Mouse (Mus musculus) heart, embryonic 12.5 days (tissue): Measurements from ENCODE around the gene Pdilt. TPM values are rescaled to one million over a fixed set of nuclear protein-coding genes. Genes with fewer than 3 reads are reported as not detected.

Source experiments
- ATAC-seq: fragments of 200-750 bp; cut with Nextera tagmentation; 2 replicates; pipeline ENCODE4 v1.8.0; 2017; ENCODE audit warnings: moderate TSS enrichment, moderate library complexity; ENCODE audit not compliant: insufficient number of reproducible peaks, low FRiP score
- H3K27ac ChIP-seq: fragments of 300-500 bp; sonication (generic); 2 replicates; pipeline ENCODE4 v1.5.1; 2016; ENCODE audit warnings: mild to moderate bottlenecking, moderate library complexity; ENCODE audit not compliant: poor library complexity, severe bottlenecking
- H3K27me3 ChIP-seq: fragments of 300-500 bp; sonication (generic); replicated peaks from 2 replicates; pipeline ENCODE4 v1.6.1; 2016; ENCODE audit warnings: mild to moderate bottlenecking, moderate library complexity
- H3K36me3 ChIP-seq: fragments of 300-500 bp; sonication (generic); 2 replicates; pipeline ENCODE4 v1.6.1; 2016; ENCODE audit warnings: mild to moderate bottlenecking, moderate library complexity
- H3K4me1 ChIP-seq: fragments of 300-500 bp; sonication (generic); replicated peaks from 2 replicates; pipeline ENCODE4 v1.6.1; 2016; ENCODE audit warnings: mild to moderate bottlenecking
- H3K4me2 ChIP-seq: fragments of 300-500 bp; sonication (generic); 2 replicates; pipeline ENCODE4 v1.6.1; 2016; ENCODE audit warnings: mild to moderate bottlenecking, moderate library complexity
- H3K4me3 ChIP-seq: fragments of 300-500 bp; sonication (generic); 2 replicates; pipeline ENCODE4 v1.5.1; 2016; ENCODE audit warnings: mild to moderate bottlenecking
- H3K9ac ChIP-seq: fragments of 300-500 bp; sonication (generic); 2 replicates; pipeline ENCODE4 v1.6.1; 2016; ENCODE audit warnings: mild to moderate bottlenecking, moderate library complexity
- H3K9me3 ChIP-seq: fragments of 300-500 bp; sonication (generic); replicated peaks from 2 replicates; pipeline ENCODE4 v1.6.1; 2016; ENCODE audit warnings: mild to moderate bottlenecking, moderate library complexity
- WGBS: fragments of 180-500 bp; shearing (Covaris S2); methylation state at CpG from one replicate; pipeline ENCODE4 v1.1.7; 2016; 5-methylcytosine and 5-hydroxymethylcytosine counted together
- polyA plus RNA-seq: library from polyadenylated mRNA; unstranded; fragments of >200 nt; fragmentation: Nextera tagmentation; extraction: Ambion mirVana; gene quantifications from 2 replicates; pipeline ENCODE4 v1.2.1, GENCODE M21; 2016

Gene Pdilt
- polyA plus RNA-seq, 1 experiment from 2014 or later: not detected

DNA sequence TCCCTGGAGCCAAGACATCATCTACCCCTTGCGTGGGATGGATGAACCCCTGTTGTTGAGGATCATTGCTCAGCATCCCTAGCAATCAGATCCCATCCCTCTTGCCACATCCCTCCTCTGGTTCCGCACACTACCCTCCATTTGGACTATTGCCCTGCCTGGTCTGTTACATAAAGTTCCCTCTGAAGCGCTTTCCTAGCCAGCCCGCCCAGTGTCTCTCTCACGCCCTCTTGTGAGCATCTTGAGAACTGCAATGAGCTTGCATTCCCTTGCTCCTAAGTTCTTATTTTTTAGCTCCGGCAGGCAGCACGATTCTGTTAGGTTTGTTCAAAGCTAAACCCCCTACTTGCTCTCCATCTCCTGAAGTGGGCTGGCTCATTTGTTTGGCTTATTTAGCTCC is 10.2 kb downstream of the Pdilt start:
- Histone ChIP-seq H3K36me3 (no peaks in the 10 kb centered on the region), H3K9me3 (no peaks in the 10 kb centered on the region), H3K27me3 (peaks cover 9% of the 10 kb centered on the region; the same call in 1 of the 2 replicates), H3K4me1 (no peaks in the 10 kb centered on the region), H3K4me3 (no peak overlapping the region), H3K9ac (no peak overlapping the region), H3K4me2 (no peak overlapping the region), H3K27ac (no peak overlapping the region)
- no peak for ATAC-seq
- WGBS: 29% methylated on average over 7 of the region's 7 CpGs

DNA sequence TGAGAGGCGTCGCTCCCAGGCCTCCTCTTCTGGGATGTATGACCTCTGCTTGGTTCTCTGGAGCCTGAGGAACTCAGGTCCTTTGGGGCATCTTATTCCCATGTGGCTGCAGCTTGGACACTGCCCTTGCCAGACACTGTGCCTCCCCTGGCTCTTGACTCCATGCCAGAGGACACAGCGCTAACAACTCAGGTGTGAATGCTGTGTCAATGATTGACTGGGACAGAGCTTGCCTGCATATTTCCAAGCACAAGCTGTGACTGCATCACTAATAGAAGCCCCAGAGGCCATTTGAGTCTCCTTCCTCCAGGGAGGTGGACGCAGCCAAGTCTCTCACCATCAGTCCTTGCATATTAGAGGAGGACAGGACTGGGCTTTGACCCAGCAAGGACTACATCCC is 12.1 kb downstream of the Pdilt start:
- Histone ChIP-seq H3K27ac (no peak overlapping the region), H3K4me3 (no peak overlapping the region), H3K36me3 (no peaks in the 10 kb centered on the region), H3K9ac (no peak overlapping the region), H3K9me3 (no peaks in the 10 kb centered on the region), H3K27me3 (peaks cover 9% of the 10 kb centered on the region; the same call in 1 of the 2 replicates), H3K4me1 (no peaks in the 10 kb centered on the region), H3K4me2 (no peak overlapping the region)
- WGBS: 77% methylated on average over 4 of the region's 4 CpGs
- no peak for ATAC-seq

DNA sequence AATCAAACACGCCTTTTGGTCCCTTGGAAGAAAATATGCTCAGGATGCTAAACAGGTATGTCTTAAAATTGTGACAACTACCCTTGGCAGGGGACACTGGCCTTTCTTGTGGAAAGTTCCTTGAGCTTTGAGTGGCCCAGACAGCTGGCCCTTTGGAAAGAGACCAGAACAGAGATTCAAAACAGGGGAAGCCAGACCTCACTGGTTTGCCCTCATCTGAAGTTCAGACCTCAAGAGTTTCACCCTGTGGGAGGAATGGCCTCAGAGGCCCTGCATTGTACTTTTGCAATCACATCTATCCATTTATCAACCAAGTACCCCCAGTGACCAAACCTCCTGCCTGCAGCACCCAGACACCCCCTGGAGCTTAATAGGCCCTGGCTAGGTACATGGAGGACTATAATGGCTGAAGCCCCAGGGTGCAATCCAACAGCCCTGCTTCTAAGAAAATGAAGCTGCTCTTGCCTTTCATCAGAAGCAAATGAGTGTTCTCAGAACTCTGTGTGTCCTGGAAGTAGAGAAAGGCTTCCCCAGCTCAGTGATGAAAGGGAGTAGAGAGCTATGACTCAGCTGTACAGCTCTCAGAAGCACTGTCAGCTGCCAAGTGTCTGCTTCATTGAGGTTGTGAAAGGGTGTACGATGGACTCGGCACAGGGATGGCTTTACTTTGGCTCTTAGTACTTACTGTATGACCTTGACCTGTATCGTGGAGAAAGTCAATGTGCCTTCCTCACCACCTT is 33.1 kb downstream of the Pdilt start:
- H3K4me3 ChIP-seq: no peak overlapping the region
- no peak for ATAC-seq
- H3K4me2 ChIP-seq: no peak overlapping the region
- no peaks in the 10 kb centered on the region for H3K27me3 ChIP-seq
- H3K27ac ChIP-seq: no peak overlapping the region
- 73% methylated on average over 4 of the region's 4 CpGs for WGBS
- no peaks in the 10 kb centered on the region for H3K9me3 ChIP-seq
- no peak overlapping the region for H3K9ac ChIP-seq
- H3K4me1 ChIP-seq: no peaks in the 10 kb centered on the region
- no peaks in the 10 kb centered on the region for H3K36me3 ChIP-seq

DNA sequence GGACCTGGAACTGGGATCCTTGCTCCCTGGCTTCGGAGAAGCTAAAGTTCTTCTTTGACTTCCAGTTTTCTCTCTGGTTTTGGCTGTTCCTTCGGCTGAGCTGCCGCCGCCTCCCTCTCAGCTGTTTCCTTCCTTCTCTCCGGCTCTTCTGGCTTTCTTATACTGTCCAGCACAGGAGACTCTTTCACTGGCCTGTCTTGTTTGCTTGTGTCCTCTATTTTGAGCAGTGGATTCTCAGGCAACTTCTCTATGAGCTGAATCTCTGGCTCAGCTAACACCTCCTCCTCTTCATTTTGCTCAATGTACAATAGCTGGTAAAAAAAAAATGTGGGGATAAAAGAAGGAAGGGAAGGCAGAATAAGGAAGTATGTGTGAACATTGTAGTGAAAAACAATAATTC is 36.6 kb downstream of the Pdilt start:
- WGBS: 81% methylated on average over 5 of the region's 5 CpGs
- no peak overlapping the region for H3K4me3 ChIP-seq

DNA sequence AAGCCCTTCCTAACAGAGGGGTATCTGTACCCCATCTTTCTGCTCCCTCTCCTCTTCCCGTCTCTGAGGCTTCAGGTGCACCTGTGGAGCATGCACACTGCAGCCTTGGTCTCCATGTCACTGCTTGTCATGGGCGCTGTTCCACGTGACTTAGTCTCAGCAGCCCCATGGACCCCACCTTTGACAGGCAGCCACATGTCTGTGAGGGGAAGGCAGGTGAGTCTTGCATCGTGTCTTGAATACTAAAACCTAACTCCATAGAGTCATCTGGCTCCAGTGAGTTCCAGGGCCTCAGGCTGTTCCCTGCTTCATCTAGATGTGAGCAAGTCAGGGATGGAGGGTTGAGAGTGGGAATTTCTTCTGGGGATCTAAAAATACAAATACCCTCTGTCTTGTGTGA is 39.1 kb downstream of the Pdilt start:
- ATAC-seq: no peak
- WGBS: 75% methylated on average over 4 of the region's 4 CpGs
- no peak overlapping the region for H3K4me2 ChIP-seq
- H3K9ac ChIP-seq: no peak overlapping the region
- no peaks in the 10 kb centered on the region for H3K27me3 ChIP-seq
- H3K4me1 ChIP-seq: no peaks in the 10 kb centered on the region
- no peak overlapping the region for H3K27ac ChIP-seq
- no peaks in the 10 kb centered on the region for H3K9me3 ChIP-seq
- no peaks in the 10 kb centered on the region for H3K36me3 ChIP-seq
- H3K4me3 ChIP-seq: no peak overlapping the region

More for the DNA sequence above, 36.6 kb downstream of the Pdilt start:
- Histone ChIP-seq H3K4me1 (no peaks in the 10 kb centered on the region), H3K4me2 (no peak overlapping the region), H3K9ac (no peak overlapping the region), H3K36me3 (no peaks in the 10 kb centered on the region), H3K9me3 (no peaks in the 10 kb centered on the region), H3K27me3 (no peaks in the 10 kb centered on the region), H3K27ac (no peak overlapping the region)
- ATAC-seq: no peak

DNA sequence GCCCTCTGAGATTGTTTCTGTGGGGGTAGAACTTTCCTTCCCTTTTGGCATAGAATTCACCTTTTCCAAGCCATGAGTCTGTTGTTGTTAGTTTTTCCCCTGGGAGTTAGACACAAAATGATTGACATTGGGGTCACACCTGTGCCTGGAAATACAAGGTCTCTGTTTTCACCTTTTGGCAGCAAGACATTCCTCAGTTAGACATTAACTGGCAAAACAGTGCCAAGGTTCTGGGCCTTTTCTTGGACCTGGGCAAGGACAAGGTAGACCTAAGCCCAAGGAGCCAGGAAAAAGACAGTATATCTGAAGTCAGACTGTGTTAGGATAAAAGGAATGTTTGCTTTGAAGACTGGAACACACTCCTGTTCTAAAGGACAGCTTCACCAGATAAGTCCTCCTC is 44.0 kb downstream of the Pdilt start, which contains the start of gene Umod:
Umod (minus strand) TSS at position 27 of the 400 bp plus-strand sequence.
- Histone ChIP-seq H3K27me3 (no peaks in the 10 kb centered on the region), H3K9me3 (no peaks in the 10 kb centered on the region), H3K4me2 (no peak within 1 kb of the TSS), H3K27ac (no peak within 1 kb of the TSS), H3K4me1 (no peaks in the 10 kb centered on the region), H3K9ac (no peak within 1 kb of the TSS), H3K4me3 (no peak within 1 kb of the TSS), H3K36me3 (no peaks in the 10 kb centered on the region)
- ATAC-seq: no peak

DNA sequence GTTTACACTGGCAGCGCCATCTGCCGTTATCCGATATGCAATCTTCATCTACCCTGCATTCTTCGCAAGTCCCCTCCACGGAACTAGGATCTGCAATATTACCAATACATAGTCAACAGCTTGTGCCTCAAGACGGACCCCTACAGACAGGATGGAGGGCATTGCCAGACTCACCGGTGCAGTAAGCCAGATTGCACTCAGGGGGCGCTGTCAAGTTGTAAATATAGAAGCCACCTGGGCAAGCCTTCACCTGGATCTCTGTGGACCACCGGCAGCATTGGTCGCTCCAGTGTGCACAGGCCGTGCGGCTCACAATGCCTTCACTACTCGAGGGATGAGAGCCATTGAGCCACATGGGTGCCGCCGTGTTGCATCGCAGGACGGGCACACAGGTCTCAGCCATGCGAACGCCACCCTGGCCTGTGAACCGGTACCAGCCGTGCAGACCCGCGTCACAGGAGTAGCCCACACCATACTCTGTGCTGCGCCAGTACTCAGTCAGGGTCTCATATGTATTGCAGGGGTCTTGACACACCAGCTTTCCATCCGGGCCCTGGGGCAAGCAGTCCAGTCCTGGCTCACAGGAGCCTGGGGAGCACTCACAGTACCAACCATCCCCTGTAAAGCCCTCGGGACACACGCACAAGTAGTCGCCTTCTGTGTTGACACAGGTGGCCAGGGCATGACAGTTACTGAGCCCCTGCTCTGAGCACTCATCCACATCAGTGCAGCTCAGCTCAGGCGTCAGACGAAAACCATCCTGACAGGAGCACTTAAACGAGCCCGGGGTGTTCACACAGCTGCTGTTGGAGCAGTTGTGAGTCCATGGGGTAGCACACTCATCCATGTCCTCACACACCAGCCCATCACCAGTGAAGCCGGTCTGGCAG is 46.5 kb downstream of the Pdilt start:
- Histone ChIP-seq H3K9me3 (no peaks in the 10 kb centered on the region), H3K9ac (no peak overlapping the region), H3K4me1 (no peaks in the 10 kb centered on the region), H3K27ac (no peak overlapping the region), H3K27me3 (no peaks in the 10 kb centered on the region), H3K4me2 (no peak overlapping the region), H3K4me3 (no peak overlapping the region), H3K36me3 (no peaks in the 10 kb centered on the region)
- WGBS: 63% methylated on average over 33 of the region's 33 CpGs
- ATAC-seq: no peak

DNA sequence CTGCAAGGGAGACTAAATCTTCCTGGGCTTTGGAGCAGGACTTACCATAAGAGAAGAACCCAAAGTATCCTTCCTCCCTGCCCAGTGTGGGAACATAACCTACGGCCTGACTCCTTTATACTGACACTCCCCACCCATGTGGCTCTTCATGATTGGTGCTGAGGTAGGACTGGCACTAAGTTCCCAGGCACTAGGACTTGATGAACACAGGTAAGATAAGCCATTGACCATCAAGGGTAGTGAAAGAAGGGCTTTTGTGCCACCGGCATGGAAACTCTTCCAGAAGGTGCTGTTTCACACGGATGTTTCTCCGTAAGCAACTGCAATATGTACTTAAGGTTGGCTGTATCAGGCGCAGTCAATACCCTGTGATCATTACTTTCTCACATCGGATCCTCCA is 64.1 kb downstream of the Pdilt start, which contains the start of gene Gp2:
Gp2 (minus strand) TSS at position 101 of the 400 bp plus-strand sequence.
- Histone ChIP-seq H3K9me3 (no peaks in the 10 kb centered on the region), H3K4me1 (no peaks in the 10 kb centered on the region), H3K36me3 (no peaks in the 10 kb centered on the region), H3K4me3 (no peak within 1 kb of the TSS), H3K4me2 (no peak within 1 kb of the TSS), H3K27ac (no peak within 1 kb of the TSS), H3K9ac (no peak within 1 kb of the TSS), H3K27me3 (no peaks in the 10 kb centered on the region)
- ATAC-seq: no peak
- 86% methylated on average over 6 of the region's 6 CpGs for WGBS

DNA sequence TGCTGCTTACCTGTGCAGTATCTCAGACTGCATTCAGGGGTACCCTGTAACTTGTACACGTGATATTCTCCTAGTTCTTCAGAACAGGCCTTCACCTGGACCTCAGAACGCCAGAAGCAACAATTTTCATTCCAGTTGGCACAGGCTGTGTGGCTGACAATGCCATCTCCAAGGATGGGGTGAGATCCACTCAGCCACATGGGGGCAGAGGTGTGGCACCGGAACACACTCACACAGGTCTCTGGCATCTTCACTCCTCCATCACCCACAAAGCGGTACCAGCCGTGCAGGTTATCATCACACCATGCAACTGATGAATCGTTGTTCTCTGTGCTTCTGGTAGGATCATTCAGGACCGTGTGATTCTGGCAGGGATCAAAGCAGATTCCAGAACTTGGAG is 69.1 kb downstream of the Pdilt start:
- no peaks in the 10 kb centered on the region for H3K4me1 ChIP-seq
- no peak overlapping the region for H3K4me2 ChIP-seq
- H3K27ac ChIP-seq: no peak overlapping the region
- WGBS: 72% methylated on average over 7 of the region's 7 CpGs
- no peak for ATAC-seq
- no peaks in the 10 kb centered on the region for H3K9me3 ChIP-seq
- H3K27me3 ChIP-seq: no peaks in the 10 kb centered on the region
- H3K4me3 ChIP-seq: no peak overlapping the region
- no peak overlapping the region for H3K9ac ChIP-seq
- no peaks in the 10 kb centered on the region for H3K36me3 ChIP-seq

DNA sequence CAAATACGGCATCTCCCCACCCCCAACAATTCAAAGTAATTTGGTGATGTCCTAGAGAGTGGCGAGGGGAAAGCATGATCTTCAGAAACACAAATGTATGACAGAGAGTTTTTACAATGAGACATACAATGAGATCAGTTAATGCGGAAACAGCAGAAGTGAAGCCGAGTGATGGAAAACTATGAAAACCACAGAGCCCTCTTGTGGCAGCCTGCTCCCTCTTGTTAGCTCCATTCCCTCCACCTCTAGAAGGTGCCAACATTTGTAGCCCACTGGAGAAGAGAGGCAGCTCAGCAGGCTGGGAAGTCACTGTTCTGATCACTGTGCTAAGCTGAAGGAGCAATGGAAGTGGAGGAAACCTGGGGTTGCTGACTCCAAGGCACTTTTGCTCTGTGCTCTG is 79.4 kb downstream of the Pdilt start:
- Histone ChIP-seq H3K36me3 (no peaks in the 10 kb centered on the region), H3K4me1 (no peaks in the 10 kb centered on the region), H3K9ac (no peak overlapping the region), H3K4me3 (no peak overlapping the region), H3K27ac (no peak overlapping the region), H3K4me2 (no peak overlapping the region), H3K9me3 (no peaks in the 10 kb centered on the region), H3K27me3 (no peaks in the 10 kb centered on the region)
- ATAC-seq: no peak
- WGBS: 64% methylated on average over 4 of the region's 4 CpGs

DNA sequence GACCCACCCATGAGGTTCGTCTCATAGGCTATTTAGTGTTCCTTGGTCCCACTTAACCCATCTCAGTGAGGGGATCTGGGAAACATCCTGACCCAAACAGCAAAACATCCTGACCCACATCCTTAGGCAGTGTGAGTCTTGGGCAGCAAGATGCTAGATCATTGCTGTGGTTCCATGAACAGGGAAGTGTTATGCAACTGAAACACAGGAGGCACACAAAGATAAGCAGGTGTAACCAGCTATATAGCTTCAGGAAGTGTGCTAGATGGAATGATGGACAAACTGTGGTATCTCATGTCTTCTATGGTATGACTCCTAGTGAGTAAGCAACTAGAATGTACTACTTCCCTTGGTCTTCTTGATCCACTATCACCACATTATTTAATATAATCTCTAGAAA is 81.4 kb downstream of the Pdilt start:
- WGBS: 74% methylated on average over 1 of the region's 1 CpGs

More for the DNA sequence above, 81.4 kb downstream of the Pdilt start:
- H3K4me2 ChIP-seq: no peak overlapping the region
- no peak overlapping the region for H3K4me3 ChIP-seq
- no peaks in the 10 kb centered on the region for H3K9me3 ChIP-seq
- H3K27me3 ChIP-seq: no peaks in the 10 kb centered on the region
- H3K36me3 ChIP-seq: no peaks in the 10 kb centered on the region
- no peak overlapping the region for H3K27ac ChIP-seq
- H3K4me1 ChIP-seq: no peaks in the 10 kb centered on the region
- H3K9ac ChIP-seq: no peak overlapping the region
- no peak for ATAC-seq
